Mouse (Mus musculus): Measurements from ENCODE around the gene Fgf14. TPM values are rescaled to one million over a fixed set of nuclear protein-coding genes. Genes with fewer than 3 reads are reported as not detected.

Gene Fgf14
- polyA plus RNA-seq, 1 experiment from 2014 or later: 0.60 TPM

- Histone ChIP-seq H3K36me3 (ENCODE audit: control insufficient read depth, insufficient read depth) (no peaks in the 10 kb centered on the region), H3K9me3 (ENCODE audit: control insufficient read depth) (no peaks in the 10 kb centered on the region), H3K9ac (ENCODE audit: low read depth, low read length) (no peak overlapping the region), H3K27ac (ENCODE audit: low read depth, low read length) (no peak overlapping the region), H3K4me3 (ENCODE audit: low read depth, low read length) (peak overlapping the region; percentile 14; the same call in 1 of the 2 replicates), H3K4me2 (replicated peaks; ENCODE audit: low read depth) (peak overlapping the region; percentile 53; the same call in 1 of the 2 replicates), H3K4me1 (replicated peaks; ENCODE audit: control insufficient read depth, insufficient read depth, low read length) (no peaks in the 10 kb centered on the region), H3K27me3 (replicated peaks; ENCODE audit: control insufficient read depth, insufficient read depth, low read length) (peaks cover 17% of the 10 kb centered on the region)
- ATAC-seq: no peak
- TF ChIP-seq CTCF (IDR thresholded peaks at IDR 0.05; ENCODE audit: low read depth): no peak
- WGBS: 1% methylated on average over 14 of the region's 15 CpGs
These were observed 484.1 kb downstream of the Fgf14 start for GRCm38 (mm10) chr14:124192815-124193142.

GRCm38 (mm10) chr14:124191913-124192814 is 484.8 kb downstream of the Fgf14 start:
- H3K36me3 ChIP-seq (ENCODE audit: control insufficient read depth, insufficient read depth): no peaks in the 10 kb centered on the region
- H3K4me2 ChIP-seq (replicated peaks; ENCODE audit: low read depth): peak overlapping the region; percentile 53
- no peak for ATAC-seq
- H3K4me3 ChIP-seq (ENCODE audit: low read depth, low read length): peak overlapping the region; percentile 14
- TF ChIP-seq CTCF (IDR thresholded peaks at IDR 0.05; ENCODE audit: low read depth): peak; percentile 62
- WGBS: 2% methylated on average over 40 of the region's 42 CpGs
- no peak overlapping the region for H3K27ac ChIP-seq (ENCODE audit: low read depth, low read length)
- no peaks in the 10 kb centered on the region for H3K9me3 ChIP-seq (ENCODE audit: control insufficient read depth)
- no peak overlapping the region for H3K9ac ChIP-seq (ENCODE audit: low read depth, low read length)
- H3K27me3 ChIP-seq (replicated peaks; ENCODE audit: control insufficient read depth, insufficient read depth, low read length): peaks cover 17% of the 10 kb centered on the region
- H3K4me1 ChIP-seq (replicated peaks; ENCODE audit: control insufficient read depth, insufficient read depth, low read length): no peaks in the 10 kb centered on the region

- Histone ChIP-seq H3K4me1 (replicated peaks; ENCODE audit: control insufficient read depth, insufficient read depth, low read length) (no peaks in the 10 kb centered on the region), H3K27ac (ENCODE audit: low read depth, low read length) (no peak overlapping the region), H3K9me3 (ENCODE audit: control insufficient read depth) (no peaks in the 10 kb centered on the region), H3K36me3 (ENCODE audit: control insufficient read depth, insufficient read depth) (no peaks in the 10 kb centered on the region), H3K4me2 (replicated peaks; ENCODE audit: low read depth) (no peak overlapping the region), H3K27me3 (replicated peaks; ENCODE audit: control insufficient read depth, insufficient read depth, low read length) (no peaks in the 10 kb centered on the region), H3K4me3 (ENCODE audit: low read depth, low read length) (no peak overlapping the region), H3K9ac (ENCODE audit: low read depth, low read length) (no peak overlapping the region)
- no peak for ATAC-seq
- 80% methylated on average over 1 of the region's 1 CpGs for WGBS
- no peak for TF ChIP-seq CTCF (IDR thresholded peaks at IDR 0.05; ENCODE audit: low read depth)
These were observed 496.7 kb downstream of the Fgf14 start for GRCm38 (mm10) chr14:124180265-124180664.

GRCm38 (mm10) chr14:124174111-124174510 is 502.8 kb downstream of the Fgf14 start:
- 81% methylated on average over 1 of the region's 1 CpGs for whole genome bisulfite sequencing
- H3K9ac ChIP-seq (ENCODE audit: low read depth, low read length): no peak overlapping the region
- H3K4me2 ChIP-seq (replicated peaks; ENCODE audit: low read depth): no peak overlapping the region
- H3K36me3 ChIP-seq (ENCODE audit: control insufficient read depth, insufficient read depth): no peaks in the 10 kb centered on the region
- no peak overlapping the region for H3K27ac ChIP-seq (ENCODE audit: low read depth, low read length)
- no peaks in the 10 kb centered on the region for H3K9me3 ChIP-seq (ENCODE audit: control insufficient read depth)
- no peak overlapping the region for H3K4me3 ChIP-seq (ENCODE audit: low read depth, low read length)
- H3K4me1 ChIP-seq (replicated peaks; ENCODE audit: control insufficient read depth, insufficient read depth, low read length): no peaks in the 10 kb centered on the region
- H3K27me3 ChIP-seq (replicated peaks; ENCODE audit: control insufficient read depth, insufficient read depth, low read length): no peaks in the 10 kb centered on the region
- ATAC-seq: no peak
- no peak for TF ChIP-seq CTCF (IDR thresholded peaks at IDR 0.05; ENCODE audit: low read depth)

GRCm38 (mm10) chr14:124163618-124164185 is 513.2 kb downstream of the Fgf14 start:
- Histone ChIP-seq H3K9ac (ENCODE audit: low read depth, low read length) (no peak overlapping the region), H3K4me2 (replicated peaks; ENCODE audit: low read depth) (no peak overlapping the region), H3K4me3 (ENCODE audit: low read depth, low read length) (no peak overlapping the region), H3K27ac (ENCODE audit: low read depth, low read length) (no peak overlapping the region), H3K9me3 (ENCODE audit: control insufficient read depth) (no peaks in the 10 kb centered on the region), H3K4me1 (replicated peaks; ENCODE audit: control insufficient read depth, insufficient read depth, low read length) (no peaks in the 10 kb centered on the region), H3K27me3 (replicated peaks; ENCODE audit: control insufficient read depth, insufficient read depth, low read length) (no peaks in the 10 kb centered on the region), H3K36me3 (ENCODE audit: control insufficient read depth, insufficient read depth) (no peaks in the 10 kb centered on the region)
- ATAC-seq: no peak
- 81% methylated on average over 1 of the region's 1 CpGs for WGBS
- TF ChIP-seq CTCF (IDR thresholded peaks at IDR 0.05; ENCODE audit: low read depth): no peak

- ATAC-seq: no peak
- Histone ChIP-seq H3K4me2 (replicated peaks; ENCODE audit: low read depth) (no peak overlapping the region), H3K9ac (ENCODE audit: low read depth, low read length) (no peak overlapping the region), H3K9me3 (ENCODE audit: control insufficient read depth) (no peaks in the 10 kb centered on the region), H3K36me3 (ENCODE audit: control insufficient read depth, insufficient read depth) (no peaks in the 10 kb centered on the region), H3K4me1 (replicated peaks; ENCODE audit: control insufficient read depth, insufficient read depth, low read length) (no peaks in the 10 kb centered on the region), H3K4me3 (ENCODE audit: low read depth, low read length) (no peak overlapping the region), H3K27ac (ENCODE audit: low read depth, low read length) (no peak overlapping the region), H3K27me3 (replicated peaks; ENCODE audit: control insufficient read depth, insufficient read depth, low read length) (no peaks in the 10 kb centered on the region)
- TF ChIP-seq CTCF (IDR thresholded peaks at IDR 0.05; ENCODE audit: low read depth): peak; percentile 41
These were observed 529.5 kb downstream of the Fgf14 start for GRCm38 (mm10) chr14:124147378-124147777.
